In the genomic region with DNA sequence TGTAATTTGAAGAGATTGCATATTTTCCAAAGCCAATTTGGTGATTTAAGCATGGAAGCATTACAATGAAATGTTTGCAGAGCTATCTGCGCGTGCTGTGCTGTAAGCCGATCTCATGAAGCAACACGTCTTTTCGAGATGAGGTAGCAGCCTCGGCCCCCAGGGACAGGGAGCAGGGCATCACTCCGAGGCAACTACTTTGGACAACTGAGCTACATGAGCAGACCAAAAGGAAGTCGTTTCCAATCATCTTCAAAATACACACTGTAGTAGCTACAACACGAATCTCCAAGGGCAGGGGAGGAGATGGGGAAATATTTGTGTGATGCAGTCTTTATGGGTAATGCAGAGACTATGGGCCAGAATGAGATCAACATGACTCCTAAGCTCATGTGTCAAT, we compare ENCODE assay signal across 13 mouse cellular contexts. TPM values are rescaled to one million over a fixed set of nuclear protein-coding genes. Genes with fewer than 3 reads are reported as not detected.
DNase-seq lines count a peak whose midpoint lies in the region.
"Had no signal": no experiment of that assay in that cellular context is flagged by ENCODE, and none has a peak within 500 bp of the region (broad histone marks: within the 10 kb centered on the region; RNA-seq: fewer than 3 reads in every experiment).

No protein-coding gene starts in this region.

- peak; percentile 7 for DNase-seq in adrenal gland, postnatal 10 days
- DNase-seq in adrenal gland, adult 2 months, result no peak
- DNase-seq in urinary bladder, postnatal 14 days (ENCODE audit: low spot score), result peak; percentile 16
- no peak for DNase-seq in urinary bladder, postnatal 10 days (ENCODE audit: low spot score)
- DNase-seq in gastrocnemius, postnatal 36 days, result peak; percentile 36 to 47
- no peak for DNase-seq in spleen, postnatal 14 days (ENCODE audit: low spot score in 2 of 2)
- DNase-seq in Muller cell, postnatal 12 days (ENCODE audit: inconsistent ontology term), result no peak
- no peak for DNase-seq in thymus, postnatal 14 days
- DNase-seq: cerebellum, adult 18-20 months; kidney, adult 8-10 months; liver, embryonic 13.5 days; lung, postnatal 14 days; right cerebral cortex, adult 18-20 months had no signal

- intact Hi-C loops in gastrocnemius, postnatal 36 days (cut with DNase I), result no loop called here

RNA-seq across cellular contexts. Expression of a gene that starts 9.9 kb away (rescaled TPM):
- 10 to 100 TPM; 37.5 to 37.9 TPM for total RNA-seq in adrenal gland, postnatal 10 days (2021)
- total RNA-seq in adrenal gland, adult 2 months (2021), result 10 to 100 TPM; 34.6 to 38.2 TPM
- 3.6 and 4.7 TPM in 2 replicates for polyA plus RNA-seq in adrenal gland, adult 2 months (2012; rRNA removed)
- total RNA-seq in gastrocnemius, postnatal 36 days (2021), result 10 to 100 TPM; 22.2 to 22.8 TPM

Comparison
In these comparisons a context has a peak if more than half of its experiments do, and no peak if none do; other contexts are left out.
1. DNase-seq: peak in adrenal gland, postnatal 10 days (single experiment), urinary bladder, postnatal 14 days (single experiment) and gastrocnemius, postnatal 36 days (2 of 2); none in adrenal gland, adult 2 months (single experiment), urinary bladder, postnatal 10 days (single experiment), spleen, postnatal 14 days (0 of 2), Muller cell, postnatal 12 days (single experiment) and thymus, postnatal 14 days (single experiment).